Mouse (Mus musculus) heart, postnatal 0 days (tissue): ENCODE results near the gene Mier2. TPM values are rescaled to one million over a fixed set of nuclear protein-coding genes. Genes with fewer than 3 reads are reported as not detected.

Source experiments
- ATAC-seq: fragments of 200-750 bp; cut with Nextera tagmentation; 2 replicates; pipeline ENCODE4 v1.8.0; 2017; ENCODE audit warnings: low read depth, moderate number of reproducible peaks, moderate library complexity; ENCODE audit not compliant: insufficient read depth
- DNase-seq: peaks from one replicate; pipeline ENCODE4 v3.0.0-alpha.2; 2016; ENCODE audit warnings: low spot score
- H3K27ac ChIP-seq: fragments of 300-500 bp; sonication (generic); 2 replicates; pipeline ENCODE4 v1.5.1; 2014; ENCODE audit warnings: low read depth, mild to moderate bottlenecking
- H3K27me3 ChIP-seq: fragments of 300-500 bp; sonication (generic); 2 replicates; pipeline ENCODE4 v1.6.1; 2014; ENCODE audit warnings: low read length, mixed read lengths; ENCODE audit not compliant: control insufficient read depth, insufficient read depth
- H3K36me3 ChIP-seq: fragments of 300-500 bp; sonication (generic); replicated peaks from 2 replicates; pipeline ENCODE4 v1.6.1; 2014; ENCODE audit warnings: low read length, mixed read lengths; ENCODE audit not compliant: control insufficient read depth, insufficient read depth
- H3K4me1 ChIP-seq: fragments of 300-500 bp; sonication (generic); 2 replicates; pipeline ENCODE4 v1.6.1; 2014; ENCODE audit warnings: antibody characterized with exemption; ENCODE audit not compliant: control insufficient read depth, insufficient read depth
- H3K4me2 ChIP-seq: fragments of 300-500 bp; sonication (generic); 2 replicates; pipeline ENCODE4 v1.6.1; 2014; ENCODE audit warnings: low read depth, mild to moderate bottlenecking, low read length, moderate library complexity
- H3K4me3 ChIP-seq: fragments of 300-500 bp; sonication (generic); 2 replicates; pipeline ENCODE4 v1.5.1; 2014; ENCODE audit warnings: low read depth, low read length
- H3K9ac ChIP-seq: fragments of 300-500 bp; sonication (generic); replicated peaks from 2 replicates; pipeline ENCODE4 v1.6.1; 2014; ENCODE audit warnings: low read depth, low read length, mixed read lengths
- H3K9me3 ChIP-seq: fragments of 300-500 bp; sonication (generic); replicated peaks from 2 replicates; pipeline ENCODE4 v1.6.1; 2016; ENCODE audit warnings: low read length; ENCODE audit not compliant: control insufficient read depth
- CTCF ChIP-seq: IDR thresholded peaks from 2 replicates; pipeline ENCODE4 v1.5.1; 2016; ENCODE audit warnings: antibody characterized with exemption, control low read depth, low read depth
- EP300 ChIP-seq: IDR thresholded peaks from 2 replicates; pipeline ENCODE4 v1.6.1; 2016; ENCODE audit warnings: antibody characterized with exemption, low read depth
- WGBS: fragments of 180-500 bp; shearing (Covaris S2); extraction: QIAGEN DNeasy Blood & Tissue Kit; methylation state at CpG from one replicate; pipeline ENCODE4 v1.1.7; 2014; 5-methylcytosine and 5-hydroxymethylcytosine counted together
- polyA plus RNA-seq: library from polyadenylated mRNA; unstranded; fragments of >200 nt; fragmentation: Nextera tagmentation; extraction: Ambion mirVana; gene quantifications from 2 replicates; pipeline ENCODE4 v1.2.1, GENCODE M21; 2015
- total RNA-seq: library from RNA; depleted of rRNA; stranded (reverse); fragments of >200 nt; gene quantifications from 2 replicates; pipeline ENCODE4 v1.2.3, GENCODE M21; 2014; ENCODE audit warnings: low replicate concordance

Gene Mier2
- total and polyA plus RNA-seq, 2 experiments from 2014 or later = 12.0 to 32.7 TPM

GRCm38 (mm10) chr10:79534426-79534825 is 20.6 kb downstream of the Mier2 start:
- DNase-seq = no peak
- no peak overlapping the region for H3K27ac ChIP-seq
- TF ChIP-seq CTCF = no peak
- no peak for TF ChIP-seq EP300

DNA sequence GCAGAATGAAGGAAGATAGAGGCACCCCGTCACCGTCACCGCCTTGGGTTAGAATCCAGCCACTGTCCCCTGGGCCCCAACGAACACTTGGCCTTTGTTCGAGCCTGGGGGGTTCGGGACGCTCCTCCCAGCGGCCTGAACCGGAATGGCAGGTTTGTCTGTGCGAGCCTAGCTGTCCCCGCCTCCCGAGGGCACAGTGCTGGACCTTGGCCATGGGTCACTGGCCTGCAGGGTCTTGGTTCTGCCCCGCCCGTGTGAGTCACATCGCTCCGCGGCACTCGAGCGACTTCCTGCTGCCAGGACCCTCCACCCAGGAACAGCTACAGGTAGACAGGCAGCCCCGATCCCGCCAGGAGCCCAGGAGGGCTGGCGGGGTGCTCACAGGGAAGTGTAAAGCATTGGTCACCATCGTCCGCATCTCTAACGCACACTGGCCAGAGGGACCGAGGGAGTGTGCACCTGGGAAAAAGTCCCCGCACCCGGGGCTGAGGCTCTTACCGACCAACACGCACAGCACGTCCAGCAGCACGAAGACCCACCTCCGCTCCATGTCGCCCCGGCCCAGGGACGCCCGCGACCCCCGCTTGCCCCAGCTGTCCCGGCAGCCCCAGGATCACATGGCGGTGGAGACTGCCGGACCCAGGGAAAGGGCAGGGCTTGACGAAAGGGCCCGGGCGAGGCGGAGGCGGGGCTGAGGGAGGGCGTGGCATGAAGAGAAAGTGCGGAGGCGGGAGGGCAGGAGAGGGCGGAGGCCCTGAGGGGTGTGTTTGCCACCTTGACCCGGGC is 21.7 kb downstream of the Mier2 start, which contains the start of gene Plpp2:
TSS of gene Plpp2 (minus strand) at position 671 of the 786 bp plus-strand sequence.
- Histone ChIP-seq H3K27me3 (peaks cover 9% of the 10 kb centered on the region; the same call in 1 of the 2 replicates), H3K4me3 (peak within 1 kb of the TSS; percentile 67), H3K4me2 (peak within 1 kb of the TSS; percentile 97), H3K9me3 (no peaks in the 10 kb centered on the region), H3K9ac (peak within 1 kb of the TSS; percentile 61), H3K36me3 (no peaks in the 10 kb centered on the region), H3K4me1 (peaks cover 10% of the 10 kb centered on the region), H3K27ac (no peak within 1 kb of the TSS)
- WGBS = under 1% methylated on average over 52 of the region's 52 CpGs
- ATAC-seq = peak; percentile 77
- TF ChIP-seq EP300 = no peak
- TF ChIP-seq CTCF = peak; percentile 49
- DNase-seq = peak; percentile 51

More at GRCm38 (mm10) chr10:79534426-79534825, 20.6 kb downstream of the Mier2 start:
- H3K9ac ChIP-seq = no peak overlapping the region
- H3K4me2 ChIP-seq = no peak overlapping the region
- 0 out of 2 replicates have a peak, but pooled peaks cover 3% of the 10 kb centered on the region for H3K36me3 ChIP-seq
- H3K9me3 ChIP-seq = no peaks in the 10 kb centered on the region
- H3K4me3 ChIP-seq = no peak overlapping the region
- peaks cover 10% of the 10 kb centered on the region for H3K4me1 ChIP-seq
- WGBS = 83% methylated on average over 2 of the region's 2 CpGs
- no peak for ATAC-seq
- H3K27me3 ChIP-seq = peaks cover 9% of the 10 kb centered on the region; the same call in 1 of the 2 replicates

DNA sequence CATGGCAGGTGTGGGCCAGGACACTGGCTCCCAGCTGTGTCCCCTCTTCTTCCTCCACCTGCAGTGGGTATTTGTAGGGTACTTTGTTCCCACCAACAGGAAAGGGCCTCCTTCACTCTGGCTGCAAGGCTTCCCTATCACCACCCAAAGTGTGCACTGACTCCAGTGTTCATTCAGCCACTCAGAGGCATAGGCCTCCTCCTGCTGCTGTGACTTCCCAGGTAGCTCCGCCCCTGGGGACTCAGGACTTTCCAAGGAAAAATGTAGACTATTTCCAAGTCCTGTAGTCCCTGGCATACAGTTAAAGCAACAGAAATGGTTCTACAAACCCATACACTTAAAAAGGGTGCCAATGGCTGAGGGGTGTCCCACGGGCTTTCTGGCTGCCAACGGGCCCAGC is 22.3 kb downstream of the Mier2 start:
- peaks cover 9% of the 10 kb centered on the region; the same call in 1 of the 2 replicates for H3K27me3 ChIP-seq
- DNase-seq (no peak), ATAC-seq (no peak)
- H3K4me1 ChIP-seq = peaks cover 10% of the 10 kb centered on the region
- no peak for TF ChIP-seq CTCF
- TF ChIP-seq EP300 = no peak
- no peaks in the 10 kb centered on the region for H3K9me3 ChIP-seq
- H3K36me3 ChIP-seq = no peaks in the 10 kb centered on the region
- H3K4me3 ChIP-seq = peak overlapping the region; percentile 67
- H3K27ac ChIP-seq = no peak overlapping the region
- H3K4me2 ChIP-seq = peak overlapping the region; percentile 97
- H3K9ac ChIP-seq = peak overlapping the region; percentile 61
- WGBS = 43% methylated on average over 3 of the region's 3 CpGs

DNA sequence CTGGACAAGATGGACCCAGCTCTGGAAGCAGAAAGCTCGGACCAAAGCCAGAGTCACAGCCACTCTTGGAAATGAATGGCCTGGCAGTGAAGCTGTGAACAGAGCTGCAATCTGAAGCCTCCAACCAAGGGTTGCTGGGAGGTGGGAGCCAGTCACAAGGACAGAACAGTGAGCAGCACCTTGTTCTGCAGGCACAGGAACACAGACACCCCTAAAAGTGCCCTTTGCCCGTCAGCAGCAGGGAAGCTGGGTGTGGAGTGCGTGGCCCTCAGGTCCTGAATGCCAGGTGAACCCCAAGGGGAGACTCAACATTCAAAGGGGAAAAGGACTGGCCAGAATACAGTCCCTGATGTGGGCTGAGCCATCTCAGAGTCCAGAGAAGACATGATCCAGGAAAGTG is 23.4 kb downstream of the Mier2 start:
- Histone ChIP-seq H3K9me3 (no peaks in the 10 kb centered on the region), H3K27me3 (peaks cover 9% of the 10 kb centered on the region; the same call in 1 of the 2 replicates), H3K4me3 (no peak overlapping the region), H3K4me2 (no peak overlapping the region), H3K4me1 (peaks cover 10% of the 10 kb centered on the region), H3K27ac (no peak overlapping the region), H3K36me3 (no peaks in the 10 kb centered on the region), H3K9ac (no peak overlapping the region)
- no peak for DNase-seq
- no peak for TF ChIP-seq CTCF
- TF ChIP-seq EP300 = no peak
- ATAC-seq = no peak
- 83% methylated on average over 3 of the region's 3 CpGs for WGBS

- H3K9me3 ChIP-seq = no peaks in the 10 kb centered on the region
- H3K27ac ChIP-seq = no peak overlapping the region
- peaks cover 9% of the 10 kb centered on the region; the same call in 1 of the 2 replicates for H3K27me3 ChIP-seq
- peaks cover 10% of the 10 kb centered on the region for H3K4me1 ChIP-seq
- H3K9ac ChIP-seq = no peak overlapping the region
- H3K4me3 ChIP-seq = no peak overlapping the region
- H3K36me3 ChIP-seq = no peaks in the 10 kb centered on the region
- WGBS = 94% methylated on average over 13 of the region's 13 CpGs
- no peak for TF ChIP-seq CTCF
- TF ChIP-seq EP300 = no peak
- no peak for ATAC-seq
- H3K4me2 ChIP-seq = no peak overlapping the region
- no peak for DNase-seq
Measured at GRCm38 (mm10) chr10:79530721-79531120, 24.3 kb downstream of the Mier2 start.
